Mouse (Mus musculus) liver, postnatal 0 days (tissue): Measurements from ENCODE around the gene Zbtb7a. TPM values are rescaled to one million over a fixed set of nuclear protein-coding genes. Genes with fewer than 3 reads are reported as not detected.

Source experiments
- ATAC-seq: fragments of 200-750 bp; cut with Nextera tagmentation; 2 replicates; pipeline ENCODE4 v1.8.0; 2017; ENCODE audit warnings: mild to moderate bottlenecking, moderate library complexity
- DNase-seq: peaks from one replicate; pipeline ENCODE4 v3.0.0-alpha.2; 2016
- H3K27ac ChIP-seq: fragments of 300-500 bp; sonication (generic); 2 replicates; pipeline ENCODE4 v1.5.1; 2014; ENCODE audit warnings: antibody characterized with exemption, moderate library complexity, mild to moderate bottlenecking, low read depth
- H3K27me3 ChIP-seq: fragments of 300-500 bp; sonication (generic); 2 replicates; pipeline ENCODE4 v1.6.1; 2014; ENCODE audit warnings: low read length, control low read depth, mixed read lengths; ENCODE audit not compliant: insufficient read depth
- H3K36me3 ChIP-seq: fragments of 300-500 bp; sonication (generic); replicated peaks from 2 replicates; pipeline ENCODE4 v1.6.1; 2014; ENCODE audit warnings: mild to moderate bottlenecking, control low read depth, low read length, moderate library complexity, mixed read lengths; ENCODE audit not compliant: insufficient read depth
- H3K4me1 ChIP-seq: fragments of 300-500 bp; sonication (generic); 2 replicates; pipeline ENCODE4 v1.6.1; 2014; ENCODE audit warnings: antibody characterized with exemption, mild to moderate bottlenecking, control low read depth; ENCODE audit not compliant: insufficient read depth
- H3K4me2 ChIP-seq: fragments of 300-500 bp; sonication (generic); 2 replicates; pipeline ENCODE4 v1.6.1; 2014; ENCODE audit warnings: low read depth, mild to moderate bottlenecking, low read length, moderate library complexity, mixed read lengths
- H3K4me3 ChIP-seq: fragments of 300-500 bp; sonication (generic); 2 replicates; pipeline ENCODE4 v1.5.1; 2014; ENCODE audit warnings: low read depth, low read length
- H3K9ac ChIP-seq: fragments of 300-500 bp; sonication (generic); replicated peaks from 2 replicates; pipeline ENCODE4 v1.6.1; 2014; ENCODE audit warnings: mild to moderate bottlenecking, moderate library complexity
- H3K9me3 ChIP-seq: fragments of 300-500 bp; sonication (generic); 2 replicates; pipeline ENCODE4 v1.6.1; 2016; ENCODE audit warnings: mild to moderate bottlenecking, control low read depth, low read length, mixed read lengths
- CTCF ChIP-seq: sonication (generic); IDR thresholded peaks from 2 replicates; pipeline ENCODE4 v1.5.1; 2016; ENCODE audit warnings: antibody characterized with exemption, low read depth
- EP300 ChIP-seq: IDR thresholded peaks from 2 replicates; pipeline ENCODE4 v1.6.1; 2016; ENCODE audit warnings: antibody characterized with exemption, low read depth, mild to moderate bottlenecking
- WGBS: fragments of 180-500 bp; shearing (Covaris S2); extraction: QIAGEN DNeasy Blood & Tissue Kit; methylation state at CpG from one replicate; pipeline ENCODE4 v1.1.7; 2014; ENCODE audit not compliant: insufficient replicate concordance; 5-methylcytosine and 5-hydroxymethylcytosine counted together
- polyA plus RNA-seq: library from polyadenylated mRNA; unstranded; fragments of >200 nt; fragmentation: Nextera tagmentation; extraction: Ambion mirVana; gene quantifications from 2 replicates; pipeline ENCODE4 v1.2.1, GENCODE M21; 2015

The Zbtb7a gene
- polyA plus RNA-seq, 1 experiment from 2014 or later, result 29.7 TPM

GRCm38 (mm10) chr10:81122889-81123288, 12.1 kb upstream of the Zbtb7a start:
- peaks cover 8% of the 10 kb centered on the region for H3K4me1 ChIP-seq
- H3K27me3 ChIP-seq, result no peaks in the 10 kb centered on the region
- ATAC-seq (no peak), DNase-seq (no peak)
- no peak for TF ChIP-seq CTCF
- TF ChIP-seq EP300, result no peak
- H3K27ac ChIP-seq, result no peak overlapping the region
- 69% methylated on average over 2 of the region's 2 CpGs for WGBS
- H3K4me2 ChIP-seq, result no peak overlapping the region
- no peaks in the 10 kb centered on the region for H3K9me3 ChIP-seq
- peaks cover 50% of the 10 kb centered on the region for H3K36me3 ChIP-seq
- no peak overlapping the region for H3K9ac ChIP-seq
- H3K4me3 ChIP-seq, result no peak overlapping the region

- WGBS, result 73% methylated on average over 11 of the region's 11 CpGs
- peaks cover 14% of the 10 kb centered on the region for H3K4me1 ChIP-seq
- no peak overlapping the region for H3K27ac ChIP-seq
- H3K4me2 ChIP-seq, result no peak overlapping the region
- ATAC-seq (no peak), DNase-seq (no peak)
- no peak overlapping the region for H3K4me3 ChIP-seq
- H3K36me3 ChIP-seq, result peaks cover 46% of the 10 kb centered on the region
- H3K9me3 ChIP-seq, result no peaks in the 10 kb centered on the region
- TF ChIP-seq CTCF, result no peak
- H3K27me3 ChIP-seq, result no peaks in the 10 kb centered on the region
- no peak overlapping the region for H3K9ac ChIP-seq
These were observed 11.5 kb upstream of the Zbtb7a start for GRCm38 (mm10) chr10:81123500-81123899.

- H3K4me1 ChIP-seq, result peaks cover 35% of the 10 kb centered on the region
- H3K9ac ChIP-seq, result peak overlapping the region; percentile 100
- peak overlapping the region; percentile 98 for H3K4me2 ChIP-seq
- H3K27ac ChIP-seq, result peak overlapping the region; percentile 100
- H3K9me3 ChIP-seq, result no peaks in the 10 kb centered on the region
- TF ChIP-seq EP300 (peak; percentile 35; the same call in 1 of the 2 replicates), CTCF (no peak)
- ATAC-seq (no peak), DNase-seq (peak; percentile 87)
- 5% methylated on average over 16 of the region's 16 CpGs for WGBS
- no peaks in the 10 kb centered on the region for H3K27me3 ChIP-seq
- H3K4me3 ChIP-seq, result peak overlapping the region; percentile 97
- H3K36me3 ChIP-seq, result no peaks in the 10 kb centered on the region
These were observed 836 bp upstream of the Zbtb7a start for GRCm38 (mm10) chr10:81134181-81134587.

- Histone ChIP-seq H3K4me1 (peaks cover 43% of the 10 kb centered on the region), H3K4me3 (peak overlapping the region; percentile 97), H3K36me3 (peaks cover 5% of the 10 kb centered on the region), H3K27me3 (no peaks in the 10 kb centered on the region), H3K27ac (peak overlapping the region; percentile 100), H3K4me2 (peak overlapping the region; percentile 98), H3K9ac (peak overlapping the region; percentile 100), H3K9me3 (no peaks in the 10 kb centered on the region)
- under 1% methylated on average over 50 of the region's 86 CpGs for WGBS
- TF ChIP-seq EP300, result no peak
- 0 out of 2 replicates have a peak, but pooled peaks have one; percentile 5 for TF ChIP-seq CTCF
- DNase-seq, result peak; percentile 86
- ATAC-seq, result peak; percentile 27
These were observed 1.0 kb downstream of the Zbtb7a start for GRCm38 (mm10) chr10:81135831-81136705.

GRCm38 (mm10) chr10:81136706-81137231, 1.7 kb downstream of the Zbtb7a start:
- no peaks in the 10 kb centered on the region for H3K27me3 ChIP-seq
- peak overlapping the region; percentile 97 for H3K4me3 ChIP-seq
- peak overlapping the region; percentile 100 for H3K9ac ChIP-seq
- peak overlapping the region; percentile 100 for H3K27ac ChIP-seq
- peaks cover 12% of the 10 kb centered on the region for H3K36me3 ChIP-seq
- DNase-seq, result peak; percentile 87
- TF ChIP-seq EP300 (no peak), CTCF (no peak)
- under 1% methylated on average over 35 of the region's 50 CpGs for WGBS
- ATAC-seq, result peak; percentile 33
- peaks cover 50% of the 10 kb centered on the region for H3K4me1 ChIP-seq
- peak overlapping the region; percentile 98 for H3K4me2 ChIP-seq
- H3K9me3 ChIP-seq, result no peaks in the 10 kb centered on the region
